Mouse (Mus musculus) kidney, adult 11 months (tissue): ENCODE results near the gene Gm44511.
"Not testable (repeated sequence)": the region's sequence is repeated elsewhere in the genome, so short reads cannot be mapped to it uniquely, and the experiment has no call there.

Source experiments
- DNase-seq: peaks from one replicate; pipeline ENCODE4 v3.0.0; 2022

Gene Gm44511

DNA sequence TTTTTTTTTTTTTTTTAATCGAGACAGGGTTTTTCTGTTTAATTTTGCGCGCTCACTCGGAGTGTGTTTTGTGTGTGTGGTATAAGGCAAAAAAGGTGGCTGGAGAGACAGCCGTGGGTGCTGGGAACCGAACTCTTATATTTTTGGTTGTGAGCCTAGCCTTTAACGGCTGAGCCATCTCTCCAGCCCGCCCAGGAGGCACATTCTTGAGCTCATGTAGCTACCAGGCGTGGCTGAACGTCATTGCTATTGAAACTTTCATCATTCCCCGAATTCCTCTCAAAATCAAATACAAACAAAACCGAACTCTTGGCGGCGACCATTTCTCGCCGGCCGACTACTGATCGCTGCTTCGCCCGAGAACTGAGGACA lies 27.4 kb downstream of the Gm44511 start:
- DNase-seq = peak; percentile 76

DNA sequence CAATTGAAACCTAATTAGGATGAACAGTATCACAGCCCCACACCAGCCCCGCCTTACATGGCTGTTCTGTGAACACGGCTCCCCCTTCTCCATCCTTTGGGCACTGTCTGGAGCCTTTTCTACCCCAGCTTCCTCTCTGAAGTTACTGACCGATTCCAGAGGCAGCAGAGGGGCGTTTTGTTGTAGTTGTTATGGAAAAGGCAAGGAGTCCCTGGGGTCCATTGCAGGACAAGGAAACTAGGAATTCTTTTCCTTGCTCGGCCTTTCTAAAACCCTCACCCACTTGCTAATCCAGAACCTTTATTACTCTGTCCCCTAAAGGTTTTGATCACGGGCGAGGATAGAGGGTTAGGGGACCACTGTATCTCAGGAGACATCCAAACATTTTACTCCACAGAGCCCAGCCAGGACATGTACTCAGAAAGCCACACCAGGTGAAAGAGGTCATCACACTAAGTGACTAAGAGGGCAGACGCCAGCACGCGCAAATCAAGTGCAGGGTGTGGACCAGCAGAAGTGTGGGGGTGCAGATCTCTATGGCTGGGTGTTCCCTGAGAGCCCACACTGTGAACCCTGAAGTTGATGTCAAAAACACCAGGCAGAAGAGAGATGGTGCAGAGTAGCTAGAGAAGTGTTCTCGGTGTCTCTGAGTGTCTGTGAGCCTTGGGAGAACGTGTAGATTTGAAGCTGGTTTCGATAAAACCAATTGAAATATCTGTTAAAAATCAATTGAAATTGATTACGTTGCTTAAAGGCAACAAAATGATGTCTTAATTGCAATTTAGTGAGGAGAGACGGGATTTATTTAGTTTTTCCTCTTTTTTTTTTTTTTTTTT lies 28.0 kb downstream of the Gm44511 start:
- DNase-seq = no peak

DNA sequence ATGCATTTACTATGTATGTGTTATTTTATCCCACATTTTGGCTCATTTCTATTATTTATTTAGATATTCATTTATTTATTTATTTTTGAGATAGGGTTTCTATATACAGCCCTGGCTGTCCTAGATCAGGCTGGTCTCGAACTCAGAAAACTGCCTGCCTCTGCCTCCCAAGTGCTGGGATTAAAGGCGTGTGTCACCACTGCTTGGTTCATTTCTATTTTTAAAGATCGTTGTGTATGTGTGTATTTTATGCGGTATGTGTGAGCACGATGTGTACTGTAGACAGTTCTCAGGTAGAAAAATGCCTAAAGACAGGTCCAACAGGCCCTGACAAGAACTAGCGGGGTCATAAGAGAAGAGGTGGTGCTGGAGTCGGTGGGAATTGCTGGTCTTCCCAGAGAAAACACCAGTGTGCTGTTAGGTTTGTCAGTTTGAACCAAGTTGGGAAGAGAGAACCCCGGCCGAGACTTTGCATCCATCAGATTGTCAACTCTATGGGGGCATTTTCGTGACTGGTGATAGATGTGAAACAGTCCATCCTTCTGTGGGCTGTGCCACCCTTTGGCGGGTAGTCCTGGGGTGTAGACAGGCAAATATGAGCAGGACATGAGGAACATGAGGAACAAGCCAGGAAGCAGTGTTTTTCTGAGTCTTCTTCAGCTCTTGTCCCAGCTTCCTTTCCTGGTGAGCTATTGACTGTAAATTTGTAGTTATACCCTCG lies 28.8 kb downstream of the Gm44511 start:
- no peak for DNase-seq

DNA sequence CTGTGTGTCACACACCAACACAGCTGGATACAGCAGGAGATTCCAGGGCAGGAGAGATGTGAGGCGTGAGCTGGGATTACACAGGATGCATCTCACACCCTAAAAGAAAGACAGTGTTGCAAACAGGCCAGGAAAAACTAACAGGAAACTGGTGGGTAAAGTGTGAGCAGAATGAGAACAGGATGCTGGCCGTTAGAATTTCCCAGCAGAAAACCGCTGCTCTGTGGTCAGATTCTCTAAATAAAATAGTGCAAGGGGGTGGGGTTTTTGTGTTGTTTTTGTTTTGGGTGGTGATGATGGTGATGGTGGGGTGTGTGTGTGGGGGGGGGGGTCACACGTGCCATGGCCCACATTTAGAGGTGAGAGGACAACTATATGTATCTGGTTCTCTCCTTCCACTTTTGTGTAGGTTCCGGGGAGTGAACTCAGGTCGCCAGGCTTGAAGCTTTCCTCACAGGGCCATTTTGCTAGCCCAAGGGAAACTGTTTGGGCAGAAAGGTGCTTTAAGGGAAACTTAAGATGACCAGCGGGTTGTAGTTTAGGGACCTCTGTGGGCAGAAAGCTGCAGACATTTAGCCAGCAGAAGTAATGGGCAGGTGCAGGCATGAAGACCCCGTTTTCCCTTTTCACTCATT lies 29.7 kb downstream of the Gm44511 start:
- no peak for DNase-seq

DNA sequence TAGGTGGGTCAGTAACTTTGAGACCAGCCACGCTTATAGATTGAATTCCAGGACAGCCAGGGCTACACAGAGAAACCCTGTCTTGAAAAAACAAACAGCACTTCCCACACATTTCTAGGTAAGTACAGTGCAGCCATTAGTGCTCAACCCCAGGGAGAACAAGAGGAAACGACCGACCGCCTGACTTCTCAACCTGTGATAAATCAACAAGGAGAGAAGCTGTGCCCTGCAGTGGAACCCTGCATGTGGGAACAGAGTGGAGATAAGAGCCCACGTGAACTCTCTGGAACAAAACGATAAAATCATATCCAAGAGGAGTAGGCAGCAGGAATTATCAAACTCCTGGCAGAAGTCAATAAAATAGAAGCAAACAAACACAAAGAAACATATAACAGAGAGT lies 32.4 kb downstream of the Gm44511 start:
- no peak for DNase-seq

DNA sequence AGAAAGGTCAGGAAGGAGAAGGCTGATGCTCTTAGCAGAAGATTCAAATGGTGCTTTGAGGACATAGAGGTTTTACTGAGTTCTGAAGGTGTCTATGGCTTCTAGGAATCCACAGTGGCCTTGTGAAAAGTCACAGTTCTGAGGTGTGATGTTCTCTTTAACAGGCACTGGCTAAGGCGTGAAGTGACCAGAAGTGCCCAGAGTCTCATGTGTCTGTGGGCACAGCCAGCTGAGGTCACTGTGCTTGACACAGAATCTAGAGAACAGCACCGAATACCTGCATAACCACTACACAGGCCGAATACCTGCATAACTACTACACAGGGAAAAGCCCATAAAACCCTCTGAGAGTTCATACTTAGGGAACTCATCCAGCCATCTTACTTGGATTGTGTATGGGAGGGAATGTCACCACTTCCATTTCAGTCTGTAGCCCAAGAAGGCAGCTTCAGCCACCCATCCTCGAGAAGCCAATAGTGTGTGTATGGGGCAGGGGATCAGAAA lies 35.6 kb downstream of the Gm44511 start:
- DNase-seq = not testable (repeated sequence)

DNA sequence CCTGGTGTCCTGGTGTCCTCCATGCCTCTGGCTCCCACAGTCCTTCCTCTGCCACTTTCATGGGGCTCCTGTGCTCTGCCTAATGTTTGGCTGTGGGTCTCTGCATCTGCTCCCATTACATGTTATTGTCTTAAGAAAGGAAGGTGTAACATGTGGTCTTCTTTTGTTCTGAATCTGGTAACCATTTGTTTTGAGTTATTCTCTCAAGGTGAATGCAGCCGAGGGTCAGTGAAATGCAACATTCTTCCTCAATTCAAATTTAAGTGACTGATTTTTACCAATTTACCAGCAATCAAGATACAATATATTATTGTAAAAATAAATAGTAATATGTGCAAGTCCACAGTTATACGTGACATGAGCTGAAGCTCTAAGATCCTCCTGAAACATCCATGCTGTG lies 37.0 kb downstream of the Gm44511 start, which contains the start of gene Klrb1c:
Klrb1c (minus strand) TSS at position 101 of the 400 bp plus-strand sequence.
- DNase-seq = no peak

DNA sequence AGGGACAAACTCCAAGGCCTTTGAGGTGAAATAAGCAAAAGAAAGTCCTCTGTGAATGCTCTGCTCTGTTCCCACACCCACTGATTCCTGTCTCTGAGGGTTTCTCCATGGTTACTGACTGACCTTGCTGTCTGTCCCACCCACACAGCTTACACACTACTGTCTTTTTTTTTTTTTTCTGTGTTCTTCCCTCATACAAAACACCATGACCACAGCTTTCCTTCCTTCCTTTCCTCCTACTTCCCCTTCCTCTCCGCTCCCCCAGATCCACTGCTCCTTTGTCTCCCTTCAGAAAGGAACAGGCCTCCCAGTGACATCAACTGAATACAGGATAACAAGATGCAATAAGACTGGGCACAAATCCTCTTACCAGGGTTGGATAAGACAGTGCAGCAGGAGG lies 37.6 kb downstream of the Gm44511 start:
- DNase-seq = no peak

DNA sequence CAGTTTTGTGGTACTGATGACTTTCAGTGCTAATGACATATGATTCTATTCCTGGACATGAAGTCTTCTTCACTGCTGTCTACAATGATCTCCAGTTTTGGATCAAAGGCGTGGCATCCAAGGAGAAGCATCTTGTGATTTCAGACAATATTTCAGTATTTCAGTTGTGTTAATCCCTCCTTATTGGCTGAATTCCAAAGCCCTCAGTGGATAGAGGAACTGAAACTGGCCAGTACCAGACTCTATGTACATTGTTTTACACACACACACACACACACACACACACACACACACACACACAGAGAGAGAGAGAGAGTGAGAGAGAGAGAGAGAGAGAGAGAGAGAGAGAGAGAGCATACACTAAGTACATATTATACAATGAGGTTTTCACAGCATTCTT lies 39.7 kb downstream of the Gm44511 start:
- DNase-seq = not testable (repeated sequence)

DNA sequence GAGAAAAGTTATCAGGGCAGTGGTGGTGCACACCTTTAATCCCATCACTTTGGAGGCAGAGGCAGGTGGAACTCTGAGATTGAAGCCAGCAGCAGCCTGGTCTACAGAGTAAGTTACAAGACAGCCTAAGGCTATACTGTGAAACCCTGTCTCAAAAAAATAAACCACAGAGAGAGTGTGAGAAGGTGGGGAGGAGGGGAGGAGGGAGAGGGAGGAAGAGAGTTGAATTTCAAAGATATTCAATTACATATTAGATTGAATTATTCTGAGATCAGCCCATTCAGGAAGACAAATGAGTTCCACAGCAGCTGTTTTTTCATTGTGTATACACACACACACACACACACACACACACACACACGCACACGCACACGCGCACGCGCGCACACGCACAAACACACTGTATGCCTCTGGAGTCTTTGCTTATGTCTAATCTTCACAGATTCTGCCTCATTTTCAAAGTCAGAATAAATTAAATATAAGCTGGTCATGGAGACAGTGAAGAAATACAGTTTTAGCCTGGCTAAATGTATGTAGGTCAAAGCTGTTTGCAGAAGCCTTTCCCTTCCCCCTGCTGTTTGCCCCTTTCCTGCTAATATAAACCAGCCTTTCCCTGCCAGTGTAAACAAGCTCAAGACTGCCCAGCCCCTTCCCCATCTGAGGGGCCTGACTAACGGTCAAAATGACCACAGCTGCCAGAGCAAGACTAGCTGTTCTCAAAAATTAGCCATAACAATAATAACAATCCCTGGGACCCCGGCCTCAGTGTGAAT lies 56.4 kb downstream of the Gm44511 start:
- DNase-seq = no peak

DNA sequence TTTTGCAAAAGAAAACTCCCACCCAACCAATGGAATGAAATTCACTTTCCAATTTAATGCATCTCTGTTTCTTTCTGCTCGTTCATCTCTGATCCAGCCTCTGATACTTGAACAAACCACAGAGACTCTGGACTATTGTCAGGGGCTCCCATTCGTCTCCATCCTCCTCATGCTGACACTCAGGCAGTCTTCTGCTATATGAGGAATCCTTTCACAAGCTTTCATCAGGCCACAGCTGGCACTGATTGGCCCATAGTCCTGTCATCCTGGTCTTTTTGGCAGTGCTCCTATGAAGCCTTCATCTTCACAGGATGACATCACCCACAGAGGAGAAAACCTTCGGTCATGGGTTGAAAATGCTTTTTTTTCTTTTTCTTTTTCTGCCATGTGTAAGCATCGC lies 58.1 kb downstream of the Gm44511 start:
- DNase-seq = no peak

DNA sequence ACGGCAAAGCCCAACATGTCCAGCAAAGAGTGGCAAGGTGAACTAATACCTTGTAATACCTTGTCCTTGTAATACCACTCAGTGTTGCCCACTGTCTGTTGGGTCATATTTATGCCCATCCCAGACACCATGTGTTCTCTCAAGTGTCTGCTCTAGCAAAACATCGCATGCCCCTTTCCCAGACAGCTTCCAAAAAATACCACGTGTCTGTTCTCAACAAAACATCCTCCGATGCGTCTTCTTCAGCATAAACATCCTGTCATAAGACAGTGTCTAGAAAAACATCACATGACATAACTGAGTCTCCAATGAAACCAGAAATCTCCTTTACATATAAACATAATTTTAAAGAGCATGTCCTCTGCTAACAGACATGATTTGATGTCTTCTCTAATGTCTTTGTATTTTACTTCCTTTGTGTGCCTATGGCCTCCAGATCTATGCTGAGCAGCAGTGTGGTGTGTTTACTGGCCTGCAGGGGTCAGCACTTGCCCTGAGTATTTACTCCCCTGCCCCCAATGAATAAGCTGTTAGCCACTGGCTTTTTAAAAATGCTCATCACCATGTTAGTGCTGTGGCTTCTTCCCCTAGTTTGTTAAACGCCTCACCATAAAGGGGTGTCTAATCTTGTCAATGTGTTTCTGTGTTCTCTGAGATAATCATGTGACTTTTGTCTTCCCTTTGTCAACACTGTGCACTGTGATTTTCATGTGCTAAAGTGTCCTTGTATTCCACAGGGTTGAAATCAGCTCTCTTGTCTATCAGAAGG lies 59.4 kb downstream of the Gm44511 start:
- DNase-seq = peak; percentile 41

DNA sequence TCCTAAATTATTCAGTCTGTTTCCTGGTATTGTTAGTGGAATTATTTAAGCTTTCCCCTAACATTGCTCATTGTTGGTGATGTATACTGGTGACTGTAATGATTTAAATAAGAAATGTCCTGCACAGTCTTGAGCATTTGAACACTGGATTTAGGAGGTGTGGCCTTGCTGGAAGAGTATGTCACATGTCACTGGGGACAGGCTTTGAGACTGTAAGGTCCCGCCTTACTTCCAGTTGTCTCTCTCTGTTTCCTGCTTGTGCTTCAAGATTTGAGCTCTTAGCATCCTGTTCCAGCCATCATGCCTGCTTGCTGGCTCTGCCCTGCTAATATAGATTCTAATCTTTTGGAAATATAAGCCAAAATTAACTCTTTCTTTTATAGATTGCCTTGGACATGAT lies 60.9 kb downstream of the Gm44511 start:
- no peak for DNase-seq

DNA sequence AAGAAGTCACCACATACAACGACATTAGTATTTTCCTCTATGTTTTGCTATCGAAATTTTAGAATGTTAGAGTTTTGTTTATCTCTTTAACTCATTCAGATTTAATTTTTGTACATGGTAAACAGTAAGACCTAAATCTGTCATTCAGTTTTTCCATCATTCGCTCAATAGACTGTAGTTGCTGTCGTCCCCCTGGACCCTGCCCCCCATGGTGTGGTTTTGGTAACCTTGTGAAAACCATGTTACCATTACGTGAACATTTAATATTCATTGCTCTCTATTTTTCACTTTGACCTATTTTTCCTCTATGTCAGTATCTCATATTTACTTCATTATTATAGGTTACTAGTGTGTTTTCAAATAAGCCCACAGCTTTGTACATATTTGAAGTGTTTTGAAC lies 61.5 kb downstream of the Gm44511 start:
- no peak for DNase-seq

DNA sequence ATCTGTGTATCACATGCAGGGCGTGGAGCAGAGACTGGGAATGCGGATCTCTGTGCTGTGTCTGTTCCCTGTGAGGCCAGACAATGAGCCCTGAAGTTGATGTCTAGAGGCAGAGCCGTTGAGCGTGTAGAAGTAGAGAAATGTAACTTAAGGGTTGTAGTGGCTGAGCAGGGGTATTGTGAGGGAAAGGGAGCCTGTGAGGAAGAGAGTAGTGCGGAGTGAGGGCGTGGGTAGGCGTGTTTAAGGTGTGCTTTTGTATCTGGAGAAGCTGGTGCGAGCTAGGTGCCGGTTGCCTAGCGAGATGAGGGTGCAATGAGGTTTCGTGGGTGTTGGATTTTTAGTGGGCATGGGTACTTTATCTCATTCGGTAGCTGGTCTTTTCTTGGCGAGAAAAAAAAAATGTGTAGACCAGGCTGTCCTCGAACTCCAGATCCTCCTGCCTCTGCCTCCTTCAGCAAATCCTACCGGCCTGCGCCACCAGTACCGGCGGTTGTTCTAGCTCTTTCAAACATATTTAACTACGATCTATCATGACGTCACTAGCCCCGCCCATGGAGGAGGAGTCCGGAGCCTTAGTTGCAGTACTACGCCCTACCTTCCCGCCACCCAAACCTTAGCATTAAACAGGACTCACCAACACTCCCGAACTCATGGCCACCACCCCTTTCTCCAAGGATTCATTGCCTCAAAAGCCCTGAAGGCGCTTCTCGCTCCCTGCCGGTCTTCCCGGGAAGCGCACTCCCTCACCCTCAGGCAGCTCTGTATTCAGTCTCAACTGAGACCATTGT lies 62.2 kb downstream of the Gm44511 start:
- peak; percentile 98 for DNase-seq

DNA sequence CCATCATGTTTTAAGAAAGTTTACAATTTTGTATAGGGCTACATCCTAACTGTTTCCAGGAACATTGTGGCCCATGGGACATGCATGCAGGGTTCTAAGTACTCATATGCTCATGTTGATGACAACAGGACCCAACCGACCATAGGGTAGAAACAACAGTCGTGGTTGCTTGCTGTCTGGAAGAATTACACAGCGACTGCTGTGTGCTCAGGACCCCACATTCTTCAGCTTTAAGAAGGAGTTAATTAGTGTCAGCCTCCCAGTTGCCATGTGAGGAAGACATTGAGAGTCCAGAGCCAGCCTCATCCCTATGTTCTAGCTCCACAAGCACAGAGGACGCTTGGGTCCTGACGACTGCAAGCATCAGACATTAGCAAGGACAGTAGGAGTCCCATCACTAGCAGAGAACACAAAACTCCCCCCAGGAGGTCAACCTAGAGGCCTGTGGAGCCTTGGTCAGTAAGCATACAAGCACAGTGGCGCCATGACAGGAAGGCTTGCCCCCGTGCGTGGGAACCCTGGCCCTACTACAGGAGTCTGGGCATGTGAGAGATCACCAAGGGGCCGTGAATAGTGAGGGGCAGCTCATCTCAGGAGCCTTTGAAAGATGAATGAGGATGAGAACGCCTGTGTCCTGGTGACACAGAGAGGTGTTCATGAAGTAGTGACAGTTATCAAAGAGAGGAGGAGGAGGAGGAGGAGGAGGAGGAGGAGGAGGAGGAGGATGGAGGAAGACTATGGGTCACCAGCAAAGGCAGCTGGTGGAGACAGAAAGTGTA lies 63.0 kb downstream of the Gm44511 start:
- peak; percentile 7 for DNase-seq

DNA sequence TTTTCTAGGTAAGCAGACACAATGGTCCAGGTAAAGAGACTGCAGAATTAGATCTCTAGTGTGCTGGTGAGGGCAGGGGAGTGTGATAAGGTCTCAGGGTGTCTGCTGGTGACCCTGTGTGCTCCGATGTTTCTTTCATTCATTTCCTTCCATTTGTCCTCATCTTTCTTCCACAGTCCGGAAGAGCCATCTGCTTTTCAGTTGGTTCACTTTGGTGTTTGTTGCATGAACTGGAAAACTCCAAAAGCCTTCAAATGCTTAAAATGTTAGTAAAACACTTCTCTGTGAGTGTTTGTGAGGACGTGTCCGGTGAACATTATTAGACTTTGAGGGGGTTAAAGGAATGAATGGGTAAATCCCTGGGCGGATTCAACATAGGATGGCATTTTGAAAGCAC lies 65.0 kb downstream of the Gm44511 start:
- DNase-seq = peak; percentile 2

DNA sequence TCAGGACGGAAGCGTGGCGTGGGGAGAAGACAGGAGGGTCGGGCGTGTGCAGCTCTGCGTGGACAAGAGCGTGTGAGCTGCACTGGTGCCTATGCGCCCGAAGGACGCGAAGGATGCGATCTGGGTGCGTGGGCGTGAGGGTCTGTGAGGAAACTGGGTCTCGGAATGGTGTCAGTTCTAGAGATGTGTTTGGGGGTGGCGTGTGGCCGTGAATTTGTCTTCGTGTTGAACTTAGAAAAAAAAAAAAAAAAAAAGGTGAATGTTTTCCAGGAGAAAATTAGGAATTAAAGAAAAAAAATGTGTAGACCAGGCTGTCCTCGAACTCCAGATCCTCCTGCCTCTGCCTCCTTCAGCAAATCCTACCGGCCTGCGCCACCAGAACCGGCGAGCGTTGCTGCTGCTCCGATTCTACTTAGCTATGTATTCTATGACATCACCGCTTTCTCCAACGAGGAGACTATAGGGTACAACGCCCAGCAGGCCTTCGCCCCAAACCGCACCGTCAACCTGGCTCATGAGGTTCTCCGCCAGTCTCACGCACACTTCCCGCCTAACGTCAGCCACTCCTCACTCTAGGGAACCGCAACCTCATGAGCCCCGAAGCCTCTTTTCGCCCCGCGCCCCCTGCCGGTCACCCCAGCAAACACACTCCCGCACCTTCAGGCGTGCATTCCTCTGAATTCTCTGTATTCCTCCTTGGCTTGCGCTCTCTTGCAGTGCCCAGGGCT lies 65.5 kb downstream of the Gm44511 start:
- peak; percentile 85 for DNase-seq

DNA sequence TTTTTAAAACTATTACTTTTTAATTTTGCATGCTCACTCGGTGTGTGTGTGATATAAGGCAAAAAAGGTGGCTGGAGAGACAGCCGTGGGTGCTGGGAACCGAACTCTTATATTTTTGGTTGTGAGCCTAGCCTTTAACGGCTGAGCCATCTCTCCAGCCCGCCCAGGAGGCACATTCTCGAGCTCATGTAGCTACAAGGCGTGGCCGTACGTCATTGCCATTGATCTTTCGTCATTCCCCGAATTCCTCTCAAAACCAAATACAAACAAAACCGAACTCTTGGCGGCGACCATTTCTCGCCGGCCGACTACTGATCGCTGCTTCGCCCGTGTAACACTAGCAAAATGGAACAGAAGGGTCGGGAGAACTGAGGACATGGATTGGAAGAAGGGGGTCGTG lies 66.1 kb downstream of the Gm44511 start:
- peak; percentile 87 for DNase-seq
